Mouse (Mus musculus): ENCODE data around the gene D130043K22Rik.

- no peak for TF ChIP-seq CTCF (IDR thresholded peaks at IDR 0.05; ENCODE audit: control insufficient read depth, insufficient read depth, insufficient read length)
- TF ChIP-seq USF1 (IDR thresholded peaks at IDR 0.05; ENCODE audit: low read depth): no peak
- TF ChIP-seq MYOD1 (IDR thresholded peaks at IDR 0.05; ENCODE audit: control insufficient read depth, insufficient read length, low read depth): no peak
- TF ChIP-seq MYOG (IDR thresholded peaks at IDR 0.05; ENCODE audit: control insufficient read depth, extremely low read depth, insufficient read length): no peak
- no peak for TF ChIP-seq MAX (IDR thresholded peaks at IDR 0.05)
Measured at GRCm38 (mm10) chr13:24880208-24880607, 35.3 kb downstream of the D130043K22Rik start.
